In the genomic region with DNA sequence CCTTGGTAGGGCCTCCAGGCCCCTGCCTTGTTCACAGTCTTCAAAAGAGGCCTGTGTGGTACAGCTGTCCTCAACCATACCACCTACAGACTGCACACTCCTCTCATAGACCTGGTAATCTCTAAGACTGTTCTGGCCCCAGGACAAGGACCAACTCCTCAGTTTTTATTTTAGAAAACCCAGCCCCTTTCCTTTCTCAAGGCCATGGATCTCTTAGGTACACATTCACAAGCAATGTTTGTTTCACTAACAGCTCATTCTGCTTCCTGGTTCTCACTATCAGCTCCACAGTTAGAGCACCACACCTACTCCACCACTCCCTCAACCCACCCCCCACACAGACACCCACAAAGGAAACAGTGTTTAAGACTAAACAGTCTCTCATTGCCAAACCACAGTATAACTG, we compare ENCODE assay signal across 11 mouse cellular contexts. TPM values are rescaled to one million over a fixed set of nuclear protein-coding genes. Genes with fewer than 3 reads are reported as not detected.
DNase-seq lines count a peak whose midpoint lies in the region; ATAC-seq and TF ChIP-seq lines count a peak whose summit lies in the region.
"Had no signal": no experiment of that assay in that cellular context is flagged by ENCODE, and none has a peak within 500 bp of the region (broad histone marks: within the 10 kb centered on the region; RNA-seq: fewer than 3 reads in every experiment).

No protein-coding gene starts in this region.

- no peaks in the 10 kb centered on the region for H3K27me3 ChIP-seq in liver, postnatal 0 days (ENCODE audit: insufficient read depth, low read length)

- no peak for TF ChIP-seq EP300 in liver, postnatal 0 days (IDR thresholded peaks at IDR 0.05; ENCODE audit: low read depth)

- intact Hi-C loops in heart, postnatal 25 days (cut with DNase I): no loop called here

- no peaks in the 10 kb centered on the region for H3K9me3 ChIP-seq in liver, postnatal 0 days (ENCODE audit: low read length)

- H3K36me3 ChIP-seq in liver, postnatal 0 days (replicated peaks; ENCODE audit: insufficient read depth, low read length): peaks cover 9% of the 10 kb centered on the region; the same call in 1 of the 2 replicates

- no peak overlapping the region for H3K4me2 ChIP-seq in liver, postnatal 0 days (ENCODE audit: low read depth, low read length)

- H3K4me1 ChIP-seq in liver, postnatal 0 days (ENCODE audit: insufficient read depth): no peaks in the 10 kb centered on the region; the same call in 1 of the 2 replicates

- ATAC-seq in erythroid progenitor cell, adult 5-6 weeks (replicated peaks; ENCODE audit: low FRiP score, poor library complexity, severe bottlenecking): peak; percentile 69
- ATAC-seq in liver, postnatal 0 days: peak; percentile 64
- ATAC-seq: midbrain, embryonic 16.5 days had no signal

- DNase-seq in heart, adult 11 months: peak; percentile 50
- no peak for DNase-seq in heart, postnatal 25 days (ENCODE audit: low spot score)
- no peak for DNase-seq in liver, postnatal 0 days
- peak; percentile 81 for DNase-seq in thymus, postnatal 0 days (ENCODE audit: low spot score)
- DNase-seq in ovary, postnatal 10 days (ENCODE audit: low spot score): no peak
- DNase-seq in layer of hippocampus, adult 9-10 months (ENCODE audit: low spot score): no peak
- no peak for DNase-seq in kidney, postnatal 36 days
- DNase-seq: cerebellum, postnatal 25 days had no signal

- peak overlapping the region; percentile 20; the same call in 1 of the 2 replicates for H3K27ac ChIP-seq in liver, postnatal 0 days (ENCODE audit: low read depth)
- H3K27ac ChIP-seq: kidney, postnatal 0 days had no signal

- TF ChIP-seq CTCF in liver, postnatal 0 days (IDR thresholded peaks at IDR 0.05; ENCODE audit: low read depth): no peak

- H3K9ac ChIP-seq in liver, postnatal 0 days (replicated peaks): no peak overlapping the region

- H3K4me3 ChIP-seq in liver, postnatal 0 days (ENCODE audit: low read depth, low read length): no peak overlapping the region

RNA-seq across cellular contexts. Expression of a gene that starts 34.9 kb away (rescaled TPM):
- under 1 TPM; 0.49 to 0.73 TPM for total RNA-seq in heart, postnatal 25 days (2021)
- total RNA-seq in erythroid progenitor cell, adult 5-6 weeks (2015; ENCODE audit: low replicate concordance): not detected in 2 replicates
- total RNA-seq in erythroid progenitor cell, adult 5-6 weeks (2017; ENCODE audit: low replicate concordance): not detected in 2 replicates
- 0.22 and 0.25 TPM in 2 replicates for polyA plus RNA-seq in liver, postnatal 0 days (2015; fragmentation: Nextera tagmentation; extraction: Ambion mirVana)
- polyA plus RNA-seq in thymus, postnatal 0 days (2015; fragmentation: Nextera tagmentation; extraction: Ambion mirVana): 2.8 and 3.6 TPM in 2 replicates

RNA-seq across cellular contexts. Expression of a gene that starts 35.2 kb away (rescaled TPM):
- total RNA-seq in heart, postnatal 25 days (2021): 10 to 100 TPM; 39.9 to 40.3 TPM
- 3.2 and 6.3 TPM in 2 replicates for total RNA-seq in erythroid progenitor cell, adult 5-6 weeks (2015; ENCODE audit: low replicate concordance)
- total RNA-seq in erythroid progenitor cell, adult 5-6 weeks (2017; ENCODE audit: low replicate concordance): 7.7 and 9.2 TPM in 2 replicates
- 7.5 and 8.2 TPM in 2 replicates for polyA plus RNA-seq in liver, postnatal 0 days (2015; fragmentation: Nextera tagmentation; extraction: Ambion mirVana)
- 29.8 and 35.7 TPM in 2 replicates for polyA plus RNA-seq in thymus, postnatal 0 days (2015; fragmentation: Nextera tagmentation; extraction: Ambion mirVana)

RNA-seq across cellular contexts. Expression of a gene that starts 39.7 kb away (rescaled TPM):
- 10 to 100 TPM; 13.4 to 13.9 TPM for total RNA-seq in heart, postnatal 25 days (2021)
- total RNA-seq in erythroid progenitor cell, adult 5-6 weeks (2015; ENCODE audit: low replicate concordance): 2.9 and 7.1 TPM in 2 replicates
- 5.6 and 9.6 TPM in 2 replicates for total RNA-seq in erythroid progenitor cell, adult 5-6 weeks (2017; ENCODE audit: low replicate concordance)
- 48.9 and 49.3 TPM in 2 replicates for polyA plus RNA-seq in liver, postnatal 0 days (2015; fragmentation: Nextera tagmentation; extraction: Ambion mirVana)
- 29.4 and 33.8 TPM in 2 replicates for polyA plus RNA-seq in thymus, postnatal 0 days (2015; fragmentation: Nextera tagmentation; extraction: Ambion mirVana)

RNA-seq across cellular contexts. Expression of a gene that starts 58.1 kb away (rescaled TPM):
- total RNA-seq in heart, postnatal 25 days (2021): 10 to 100 TPM; 35.4 to 36.0 TPM
- not detected in 2 replicates for total RNA-seq in erythroid progenitor cell, adult 5-6 weeks (2015; ENCODE audit: low replicate concordance)
- not detected in 2 replicates for total RNA-seq in erythroid progenitor cell, adult 5-6 weeks (2017; ENCODE audit: low replicate concordance)
- polyA plus RNA-seq in liver, postnatal 0 days (2015; fragmentation: Nextera tagmentation; extraction: Ambion mirVana): 0.15 and 0.38 TPM in 2 replicates
- polyA plus RNA-seq in thymus, postnatal 0 days (2015; fragmentation: Nextera tagmentation; extraction: Ambion mirVana): 0.17 and 0.18 TPM in 2 replicates

Comparison
In these comparisons a context has a peak if more than half of its experiments do, and no peak if none do; other contexts are left out.
1. DNase-seq: peak in heart, adult 11 months (single experiment) and thymus, postnatal 0 days (single experiment); none in heart, postnatal 25 days (single experiment), liver, postnatal 0 days (single experiment), ovary, postnatal 10 days (single experiment), layer of hippocampus, adult 9-10 months (single experiment) and kidney, postnatal 36 days (0 of 2).
2. RNA of a gene that starts 35.2 kb away (total RNA-seq): 39.9 to 40.3 TPM in heart, postnatal 25 days; 3.2 to 9.2 TPM in erythroid progenitor cell, adult 5-6 weeks; every median in the first group is over 4 times any median in the second.